Mouse (Mus musculus) adrenal gland, adult (tissue): Measurements from ENCODE around the gene Bub1b.

Source experiments
- DNase-seq, 2 experiments: peaks; one replicate each; pipeline ENCODE4 v3.0.0; 2022 to 2023; ENCODE audit warnings: low spot score in 1 of 2; ENCODE audit not compliant: inconsistent age in 2 of 2

Bub1b gene

GRCm38 (mm10) chr2:118663804-118664766 is 66.1 kb downstream of the Bub1b start:
- DNase-seq: peak; percentile 73 to 89

- DNase-seq: peak; percentile 48 to 79
Observed at GRCm38 (mm10) chr2:118664975-118665516, 67.0 kb downstream of the Bub1b start.

- DNase-seq: no peak
Observed at GRCm38 (mm10) chr2:118665616-118666015, 67.6 kb downstream of the Bub1b start.

GRCm38 (mm10) chr2:118667181-118667580 is 69.2 kb downstream of the Bub1b start:
- peak; percentile 73 to 87 for DNase-seq

DNA sequence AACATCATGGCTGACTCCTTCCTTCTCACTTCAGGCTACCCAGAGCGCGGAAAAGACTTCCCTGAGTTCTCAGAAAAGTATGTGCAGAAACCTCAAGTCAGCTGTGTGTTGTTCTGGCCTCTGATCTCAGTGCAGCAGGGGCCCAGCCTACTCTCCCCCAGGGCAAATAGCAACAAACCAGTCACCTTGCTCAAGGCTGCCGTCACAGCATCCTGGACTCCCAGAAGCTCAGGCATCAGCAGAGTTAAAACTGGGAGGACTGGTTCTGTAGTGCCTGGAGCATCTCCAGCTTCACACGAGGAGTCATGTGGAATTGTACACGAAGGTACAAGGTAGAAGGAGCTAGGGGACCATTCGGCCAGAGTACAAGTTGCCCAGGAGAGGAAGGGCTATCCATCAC is 71.2 kb downstream of the Bub1b start:
- peak in 1 of 2 experiments; percentile 47 for DNase-seq

GRCm38 (mm10) chr2:118669785-118670184 is 71.8 kb downstream of the Bub1b start:
- peak; percentile 76 to 87 for DNase-seq

- peak; percentile 71 to 89 for DNase-seq
Observed at GRCm38 (mm10) chr2:118671728-118672127, 73.7 kb downstream of the Bub1b start.

DNA sequence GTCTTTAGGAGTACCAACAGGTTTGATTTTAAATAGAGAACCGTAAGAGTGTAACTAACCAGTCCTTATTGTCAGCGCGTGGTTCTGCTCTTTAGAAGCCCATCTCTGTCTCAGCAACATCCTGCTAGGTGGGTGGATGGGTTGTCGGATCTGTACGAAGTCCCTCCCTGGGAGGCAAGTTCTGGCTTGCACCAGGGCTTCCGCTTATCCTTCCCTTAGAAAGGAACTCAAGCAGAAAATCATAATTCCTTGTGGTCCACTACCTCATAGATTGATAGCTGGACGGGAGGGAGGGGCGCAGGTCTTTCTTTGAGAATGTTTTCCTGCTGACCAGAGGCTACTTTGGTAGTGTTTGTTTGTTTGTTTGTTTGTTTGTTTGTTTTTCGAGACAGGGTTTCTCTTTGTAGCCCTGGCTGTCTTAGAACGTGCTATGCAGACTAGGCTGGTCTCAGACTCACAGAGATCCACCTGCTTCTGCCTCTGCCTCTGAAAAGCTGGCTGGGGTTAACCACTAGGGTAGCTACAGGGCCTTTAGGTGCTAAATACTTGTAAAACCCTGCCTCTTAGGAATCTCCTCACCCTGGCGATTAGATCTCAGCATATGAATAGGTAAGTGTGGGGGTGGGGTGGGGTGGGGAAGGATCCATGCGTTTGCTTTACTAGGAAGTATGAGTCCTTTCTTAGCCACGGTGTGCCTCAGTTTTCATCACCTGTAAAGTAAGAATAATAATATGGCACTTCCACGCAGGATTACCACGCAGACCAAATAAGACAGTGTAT is 75.9 kb downstream of the Bub1b start:
- DNase-seq: no peak

GRCm38 (mm10) chr2:118674500-118674899 is 76.5 kb downstream of the Bub1b start:
- no peak for DNase-seq

DNA sequence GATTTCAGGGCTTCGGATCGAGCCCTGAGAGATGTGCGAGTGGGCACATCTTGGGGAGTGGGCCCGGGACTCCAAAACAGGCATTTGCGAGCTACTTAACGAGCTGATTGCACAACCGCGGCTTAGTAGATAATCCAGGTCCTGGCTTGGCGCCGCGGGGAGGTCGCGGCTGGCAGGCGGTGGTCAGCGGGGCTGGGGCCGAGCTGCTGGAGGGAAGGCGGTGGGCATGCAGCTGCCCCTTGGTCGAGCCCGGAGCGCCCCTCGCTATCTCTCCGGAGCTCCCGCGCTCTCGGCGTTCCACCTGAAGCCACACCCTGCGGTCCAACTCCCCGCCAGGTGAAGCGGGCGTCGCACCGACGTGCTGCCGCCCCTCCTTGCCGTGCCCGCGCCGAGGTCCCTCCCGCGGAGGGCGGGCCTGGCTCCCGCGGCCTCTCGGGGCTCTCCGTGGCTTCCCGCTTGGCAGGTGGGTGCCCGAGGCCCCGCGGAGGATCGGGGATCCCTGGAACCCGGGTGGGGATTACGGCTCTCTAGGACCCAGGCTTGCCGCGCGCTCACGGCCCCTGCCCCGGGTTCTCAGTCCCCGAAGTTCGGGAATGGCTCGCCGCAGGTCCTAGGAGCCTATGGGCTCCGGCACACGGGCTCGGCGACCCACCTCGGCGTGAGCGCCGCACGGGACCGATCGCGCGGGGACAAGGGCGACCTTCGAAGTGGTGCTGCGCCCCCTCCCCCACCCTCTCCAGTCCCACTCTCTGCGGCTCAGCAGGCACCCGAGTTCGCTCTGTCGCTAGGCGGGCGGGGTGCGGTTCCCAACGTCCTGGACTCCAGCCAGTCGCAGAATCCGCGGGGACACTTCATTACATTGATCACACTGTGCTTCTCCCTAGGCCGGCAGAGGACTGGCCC is 79.1 kb downstream of the Bub1b start:
- peak; percentile 79 to 90 for DNase-seq

DNA sequence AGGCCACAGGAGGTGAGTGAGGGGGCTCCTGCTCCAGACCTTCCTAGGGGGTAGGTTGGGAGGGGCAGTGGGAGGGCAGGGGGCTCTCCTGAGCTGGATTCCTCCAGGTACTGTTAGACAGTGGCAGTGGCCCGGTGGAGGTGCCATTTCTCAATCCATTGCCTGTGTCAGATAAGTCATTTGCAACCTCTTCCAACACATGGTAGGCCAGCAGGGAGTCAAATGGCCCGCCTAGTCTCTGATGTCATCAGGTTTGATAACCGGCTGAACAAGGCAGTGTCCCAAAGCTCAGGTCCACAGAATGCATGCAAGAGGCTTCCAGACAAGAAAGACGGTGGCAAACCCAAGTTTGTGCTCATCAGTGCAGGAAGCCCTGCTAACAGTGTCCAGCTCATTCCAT is 79.8 kb downstream of the Bub1b start:
- DNase-seq: peak in 1 of 2 experiments; percentile 81

DNA sequence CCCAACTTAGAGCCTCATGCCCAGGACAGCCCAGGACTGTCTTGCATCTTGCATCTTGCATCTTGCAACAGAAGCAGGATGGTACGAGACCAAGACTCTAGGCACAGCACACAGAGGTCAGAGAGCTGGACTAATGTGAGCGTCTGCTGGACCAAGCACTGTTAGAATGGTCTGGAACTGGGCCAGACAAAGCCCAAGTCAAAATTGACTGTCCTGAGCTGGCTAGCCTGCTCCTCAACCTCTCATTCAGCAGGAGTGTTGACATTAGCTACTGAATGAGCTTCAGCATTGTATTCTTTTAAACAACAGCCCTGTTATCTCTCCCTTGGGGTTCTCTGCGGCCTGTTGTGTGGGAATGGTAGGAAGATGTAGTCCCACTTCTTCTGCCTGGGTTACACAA is 81.6 kb downstream of the Bub1b start:
- no peak for DNase-seq

- DNase-seq: peak in 1 of 2 experiments; percentile 48
Observed at GRCm38 (mm10) chr2:118680926-118681325, 82.9 kb downstream of the Bub1b start.

DNA sequence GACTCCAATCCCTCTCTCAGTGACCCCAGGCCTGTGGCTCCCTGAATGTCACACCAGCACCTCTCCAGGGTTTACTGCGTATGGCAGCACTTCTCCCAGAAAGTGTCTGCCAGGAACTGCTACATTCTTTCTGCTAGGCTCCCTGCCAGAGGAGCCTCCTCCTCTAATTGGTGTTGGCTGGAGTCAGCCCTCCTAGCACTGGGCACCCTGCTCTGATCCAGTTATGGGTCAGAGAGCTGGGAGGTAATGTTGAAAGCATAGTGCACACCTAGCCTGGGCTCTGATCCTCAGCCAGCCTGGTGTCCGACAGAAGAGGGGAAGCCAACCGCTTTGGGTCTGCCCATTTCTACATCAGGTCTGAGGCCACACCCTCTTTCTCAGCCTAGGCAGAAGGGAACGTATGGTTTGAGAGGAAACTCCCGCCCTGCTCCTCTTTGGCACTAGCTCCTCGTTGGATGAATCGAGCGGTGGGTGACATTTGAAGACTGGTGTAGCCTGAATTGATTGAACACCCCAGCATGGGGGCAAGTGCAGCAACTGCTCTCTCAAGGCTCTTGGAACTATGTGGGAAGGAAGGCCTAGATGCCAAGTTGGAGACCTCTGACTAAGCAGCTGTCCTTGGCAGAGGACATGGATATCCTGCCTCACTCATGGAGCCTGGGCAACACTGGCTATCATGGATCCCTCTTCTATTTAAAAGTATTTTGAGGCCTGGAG is 84.7 kb downstream of the Bub1b start:
- DNase-seq: peak; percentile 81 to 91

GRCm38 (mm10) chr2:118685088-118685487 is 87.1 kb downstream of the Bub1b start:
- no peak for DNase-seq

DNA sequence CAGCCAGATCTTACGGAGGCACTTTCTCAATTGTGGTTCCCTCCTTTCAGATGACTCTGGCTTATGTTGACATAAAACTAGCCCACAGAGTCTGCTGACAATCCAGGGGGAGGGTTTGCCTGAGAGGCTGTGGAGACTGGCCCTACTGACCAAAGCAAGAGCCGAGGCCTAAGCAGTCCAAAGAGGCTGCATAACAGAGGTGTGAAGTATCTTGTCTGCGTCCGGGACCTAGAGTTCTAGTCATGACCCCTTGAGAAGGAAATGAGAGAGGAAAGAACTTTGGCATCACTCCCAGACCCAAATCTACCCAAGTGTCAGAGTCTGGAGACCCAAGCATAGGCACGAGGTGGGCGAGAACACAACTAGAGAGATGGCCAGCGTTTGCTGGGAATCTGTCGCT is 88.7 kb downstream of the Bub1b start:
- peak in 1 of 2 experiments; percentile 58 for DNase-seq

DNA sequence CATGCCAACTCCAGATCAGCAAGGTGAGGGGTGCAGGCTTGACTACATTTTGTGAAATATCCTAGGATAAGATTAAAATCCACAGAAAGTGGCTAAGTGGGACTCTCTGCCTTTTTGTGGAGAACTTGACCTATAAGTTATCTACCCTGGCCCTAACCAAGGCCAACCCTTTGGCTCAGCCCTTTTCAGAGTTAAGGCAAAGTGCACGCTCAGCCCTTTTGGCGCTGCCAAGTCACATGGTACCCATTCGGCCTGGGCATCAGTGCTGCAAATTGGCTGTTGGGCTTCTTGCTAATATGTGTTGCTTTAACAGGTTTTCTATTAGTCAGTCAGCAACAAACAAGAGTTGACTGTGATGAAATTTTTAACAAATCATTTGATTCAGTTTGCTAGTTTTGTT is 89.8 kb downstream of the Bub1b start:
- DNase-seq: peak; percentile 78 to 85

GRCm38 (mm10) chr2:118689875-118690274 is 91.9 kb downstream of the Bub1b start:
- DNase-seq: peak in 1 of 2 experiments; percentile 59
